Mouse (Mus musculus): ENCODE measurements around the gene Gtdc1.

Gtdc1 gene

DNA sequence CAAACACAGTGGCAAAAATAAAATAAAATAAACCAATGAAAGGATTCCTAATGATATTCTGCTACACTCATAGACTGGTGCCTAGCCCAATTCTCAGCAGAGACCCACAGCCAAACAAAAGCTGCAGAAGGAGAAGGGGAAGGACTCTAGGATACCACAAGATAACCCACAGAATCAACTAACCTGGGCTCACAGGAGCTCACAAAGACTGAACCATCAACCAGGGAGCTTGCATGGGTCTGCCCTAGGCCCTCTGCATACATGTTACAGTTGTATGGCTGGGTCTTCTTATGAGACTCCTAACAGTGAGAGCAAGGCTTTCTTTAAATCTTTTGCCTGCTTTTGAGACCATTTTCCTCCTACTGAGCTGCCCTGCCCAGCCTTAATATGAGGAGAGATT lies 2.8 kb downstream of the Gtdc1 start:
- DNase-seq (ENCODE audit: low read depth, low spot score) = no peak

DNA sequence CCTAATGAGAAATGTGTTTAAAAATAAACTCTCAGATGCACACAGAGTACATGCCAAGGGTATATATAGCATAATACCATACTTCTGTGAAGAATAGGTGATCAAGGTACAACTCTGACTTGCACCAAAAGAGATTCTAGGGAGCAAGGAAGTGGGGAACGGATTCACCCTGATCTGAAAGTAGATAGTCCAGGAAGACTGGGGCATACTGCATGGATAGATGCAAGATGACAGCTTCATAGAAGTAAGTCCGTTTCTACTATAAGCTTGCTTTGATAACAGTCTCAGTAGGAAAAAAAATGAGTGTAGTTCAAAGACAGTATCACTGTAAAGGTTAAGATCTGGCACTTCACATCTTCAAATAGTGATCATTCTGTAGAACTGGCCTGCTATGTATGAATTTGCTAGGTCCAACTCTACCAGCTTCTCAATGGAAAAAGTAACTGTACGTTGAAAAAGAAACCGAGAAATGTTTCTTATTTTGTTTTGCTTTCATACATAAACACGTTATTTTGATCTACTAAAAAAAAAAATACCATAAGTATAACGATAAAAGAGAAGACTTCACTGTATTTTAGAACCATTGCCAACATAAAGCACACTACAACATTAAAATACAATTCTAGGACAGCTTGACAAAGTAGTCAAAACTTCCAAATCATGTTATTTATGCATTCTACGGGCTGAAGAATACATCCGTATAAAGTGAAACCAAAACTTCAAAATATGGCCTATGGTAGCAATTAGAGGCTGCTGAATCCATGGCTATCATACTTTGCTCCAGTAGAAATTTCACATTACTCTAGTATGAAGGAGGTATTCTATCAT lies 4.2 kb downstream of the Gtdc1 start:
- DNase-seq (ENCODE audit: low read depth, low spot score) = no peak

DNA sequence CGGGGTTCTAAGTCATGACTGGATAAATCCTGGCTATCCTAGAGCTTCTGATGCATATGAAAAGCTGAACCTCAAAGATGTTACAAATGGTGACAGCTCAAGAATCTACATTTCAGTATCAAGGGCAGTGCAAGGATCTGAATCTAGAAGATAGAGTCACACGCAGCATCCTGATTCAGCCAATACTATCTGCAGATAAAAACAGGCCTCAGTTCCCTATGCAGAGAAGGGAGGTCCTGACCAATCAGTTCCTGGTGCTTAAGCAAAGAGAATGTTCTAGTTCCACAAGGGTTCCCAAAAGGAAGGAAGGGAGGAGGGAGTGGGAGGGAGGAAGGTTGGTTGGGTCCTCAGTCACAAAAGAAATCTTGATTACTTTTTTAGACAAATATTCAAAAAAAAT lies 5.0 kb downstream of the Gtdc1 start:
- no peak for DNase-seq (ENCODE audit: low read depth, low spot score)

DNA sequence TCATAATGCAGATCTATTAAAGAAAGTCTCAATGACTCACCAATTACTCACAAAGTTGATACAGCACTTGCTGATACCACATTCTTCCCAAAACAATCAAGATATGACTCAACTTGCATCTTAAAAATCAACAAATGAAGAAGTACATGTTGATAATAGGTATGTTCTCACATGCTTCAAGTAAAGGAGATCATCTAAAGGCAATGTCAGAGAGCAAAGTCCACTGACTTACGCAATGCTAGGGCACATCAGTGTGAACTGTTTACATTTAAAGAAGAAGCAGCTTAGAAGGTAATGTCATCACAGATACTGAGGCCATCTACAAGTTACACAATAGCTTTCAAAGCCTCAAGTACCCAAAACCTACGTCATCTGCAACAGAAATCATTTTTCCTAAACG lies 7.0 kb downstream of the Gtdc1 start:
- DNase-seq (ENCODE audit: low read depth, low spot score) = no peak

DNA sequence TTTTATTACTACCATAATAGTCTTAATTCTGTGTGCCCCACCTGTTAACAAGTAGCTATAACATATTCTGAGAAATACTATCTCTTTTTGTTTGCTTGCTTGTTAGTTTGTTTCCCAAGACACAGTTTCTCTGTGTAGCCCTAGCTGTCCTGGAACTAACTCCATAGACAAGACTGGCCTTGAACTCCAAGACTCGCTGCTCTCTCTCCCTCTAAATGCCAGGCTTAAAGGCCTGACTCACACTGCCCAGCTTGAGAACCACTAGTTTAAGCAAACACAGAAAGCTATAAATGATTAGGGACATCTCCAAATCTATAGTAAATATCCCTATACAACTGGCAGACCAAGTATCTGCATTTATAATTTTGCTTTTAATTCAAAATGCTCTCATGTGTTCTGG lies 8.1 kb downstream of the Gtdc1 start:
- no peak for DNase-seq (ENCODE audit: low read depth, low spot score)

DNA sequence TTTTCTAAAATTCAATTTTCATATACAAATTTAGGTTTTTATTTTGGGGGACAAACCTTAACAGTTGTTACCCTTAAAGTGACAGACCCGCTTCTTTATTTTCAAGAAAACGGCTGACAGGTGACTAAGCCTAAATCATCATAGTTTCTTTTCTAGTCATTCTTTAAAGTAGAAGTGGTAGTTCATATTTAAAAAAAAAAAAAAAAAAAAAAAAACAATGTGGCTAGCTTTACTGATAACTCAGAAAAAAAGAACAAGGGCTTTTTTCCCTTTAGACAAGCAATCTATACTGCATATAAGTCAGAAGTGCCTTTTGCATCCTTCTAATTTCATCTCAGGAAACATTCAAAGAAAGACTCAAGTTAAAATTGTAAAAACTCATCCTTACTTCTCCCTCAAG lies 8.7 kb downstream of the Gtdc1 start:
- DNase-seq (ENCODE audit: low read depth, low spot score) = no peak

DNA sequence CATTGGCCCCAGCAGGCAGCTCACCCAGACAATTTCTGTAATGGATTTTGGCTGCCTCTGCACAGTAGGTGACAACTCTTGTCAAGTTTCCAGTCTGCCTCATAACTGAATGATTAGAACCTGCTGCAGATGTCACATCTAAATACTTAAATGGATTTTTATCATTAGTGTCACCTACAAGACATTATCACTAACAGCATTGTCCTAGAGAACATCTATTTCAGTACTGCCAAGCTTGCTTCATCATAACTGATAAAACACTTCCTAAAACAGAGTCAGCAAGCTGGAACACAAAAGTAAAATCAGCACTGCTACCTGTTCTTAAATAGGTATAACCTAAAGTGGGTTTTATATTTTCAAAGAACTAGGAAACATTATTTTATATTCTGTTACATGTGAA lies 11.2 kb downstream of the Gtdc1 start:
- no peak for DNase-seq (ENCODE audit: low read depth, low spot score)

DNA sequence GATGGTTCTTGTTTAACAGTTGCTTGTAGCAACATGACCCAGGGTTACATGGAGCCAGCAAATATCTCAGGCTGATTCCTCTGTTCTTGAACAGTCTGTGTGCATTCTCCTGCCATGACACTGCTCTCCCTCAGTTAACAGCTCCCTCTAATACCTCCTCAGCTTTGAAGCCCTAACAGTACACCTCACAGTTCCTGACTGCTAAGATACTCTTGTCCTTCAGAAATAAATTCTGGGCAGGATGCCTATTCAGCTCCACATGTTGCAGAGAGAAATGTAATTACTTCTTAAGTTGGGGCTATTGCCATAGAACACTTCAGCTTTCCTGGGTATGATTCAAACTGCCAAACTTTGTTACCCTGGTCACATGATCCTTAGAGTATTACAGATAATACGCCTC lies 29.7 kb downstream of the Gtdc1 start:
- no peak for DNase-seq (ENCODE audit: low read depth, low spot score)

DNA sequence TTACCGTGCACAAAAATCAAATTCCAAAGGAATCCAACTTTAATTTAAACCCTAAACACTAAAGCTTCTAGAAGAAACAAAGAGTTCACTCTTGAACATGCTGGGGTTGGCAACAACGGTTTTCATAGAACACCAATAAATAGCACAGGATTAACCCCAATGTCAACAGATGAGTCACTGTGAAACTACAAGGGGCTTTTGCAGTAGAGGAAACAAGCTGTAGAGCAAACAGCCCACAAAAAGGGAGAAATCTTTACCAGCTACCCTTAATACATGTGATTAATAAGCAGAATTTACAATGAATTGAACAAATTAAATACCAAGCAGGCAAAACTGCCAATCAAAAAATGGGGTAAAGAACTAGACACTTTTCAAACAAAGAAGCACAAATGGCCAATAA lies 53.7 kb downstream of the Gtdc1 start:
- DNase-seq (ENCODE audit: low read depth, low spot score) = no peak

DNA sequence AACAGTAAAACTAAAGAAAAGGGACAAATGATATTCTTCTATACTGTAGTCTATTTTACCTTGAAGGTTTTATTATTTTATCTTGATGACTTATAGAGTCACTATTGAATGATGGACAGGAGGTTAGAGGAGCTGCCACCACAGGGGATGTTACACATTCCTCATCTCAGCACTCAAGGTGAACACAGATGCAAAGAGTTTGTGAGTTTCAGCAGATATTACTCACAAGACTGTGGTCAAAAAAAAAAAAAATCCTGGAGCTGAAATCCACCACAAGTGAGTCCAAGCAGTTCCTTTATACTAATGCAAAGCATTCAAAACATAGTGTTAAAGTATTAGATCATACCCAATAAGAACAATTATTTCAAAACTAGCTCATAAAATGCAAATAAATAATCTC lies 62.7 kb downstream of the Gtdc1 start:
- DNase-seq (ENCODE audit: low read depth, low spot score) = no peak

DNA sequence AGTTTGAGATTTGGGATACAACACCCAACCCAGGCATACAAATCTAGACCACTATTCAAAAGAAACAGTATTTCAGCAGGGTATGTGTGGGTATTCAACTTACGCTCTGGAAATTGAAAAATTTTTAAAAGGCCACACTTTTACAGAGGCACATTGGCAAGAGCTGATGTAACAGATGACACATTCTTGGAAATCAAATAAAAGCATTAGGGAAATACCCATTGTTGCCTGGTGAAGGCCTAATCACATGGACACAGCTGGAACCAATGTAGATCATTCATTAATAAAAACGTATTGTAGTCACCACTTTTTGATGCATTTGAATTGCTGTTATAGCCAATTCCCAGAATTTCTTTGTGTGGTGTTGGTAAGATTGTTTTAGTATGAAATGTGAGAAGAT lies 73.0 kb downstream of the Gtdc1 start:
- no peak for DNase-seq (ENCODE audit: low read depth, low spot score)

DNA sequence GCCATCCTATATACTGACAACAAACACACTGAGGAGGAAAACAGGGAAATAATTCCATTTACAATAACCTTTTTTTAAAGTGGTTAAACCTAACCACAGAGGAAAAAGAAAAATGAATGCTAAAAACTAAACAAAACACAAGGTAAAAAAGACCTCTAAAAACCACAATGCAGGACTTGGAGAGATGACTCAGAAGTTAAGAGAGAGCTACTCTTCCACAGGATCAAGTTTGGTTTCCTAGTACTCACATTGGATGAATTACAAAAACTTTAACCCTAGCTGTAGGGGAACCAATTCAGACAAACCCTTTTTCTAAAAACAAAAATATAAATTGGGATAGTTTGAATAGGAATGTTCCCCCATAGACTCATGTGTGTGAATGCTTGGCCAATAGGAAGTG lies 77.8 kb downstream of the Gtdc1 start:
- DNase-seq (ENCODE audit: low read depth, low spot score) = no peak

DNA sequence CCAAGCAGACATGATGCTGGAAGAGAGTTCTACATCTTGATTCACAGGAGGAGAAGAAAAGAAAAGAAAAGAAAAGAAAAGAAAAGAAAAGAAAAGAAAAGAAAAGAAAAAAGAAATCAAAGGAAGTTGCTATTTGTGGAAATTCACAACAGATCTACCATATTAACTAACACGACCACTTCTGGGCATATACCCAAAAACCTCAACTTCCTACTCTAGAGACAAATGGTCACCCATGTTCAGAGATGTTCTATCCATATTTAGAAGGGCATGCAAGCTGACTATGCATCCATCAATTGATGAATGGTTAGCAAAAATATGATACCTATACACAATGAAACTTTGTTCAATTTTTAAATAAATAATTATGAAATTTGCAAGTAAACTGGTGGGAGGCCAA lies 79.3 kb downstream of the Gtdc1 start:
- no peak for DNase-seq (ENCODE audit: low read depth, low spot score)

DNA sequence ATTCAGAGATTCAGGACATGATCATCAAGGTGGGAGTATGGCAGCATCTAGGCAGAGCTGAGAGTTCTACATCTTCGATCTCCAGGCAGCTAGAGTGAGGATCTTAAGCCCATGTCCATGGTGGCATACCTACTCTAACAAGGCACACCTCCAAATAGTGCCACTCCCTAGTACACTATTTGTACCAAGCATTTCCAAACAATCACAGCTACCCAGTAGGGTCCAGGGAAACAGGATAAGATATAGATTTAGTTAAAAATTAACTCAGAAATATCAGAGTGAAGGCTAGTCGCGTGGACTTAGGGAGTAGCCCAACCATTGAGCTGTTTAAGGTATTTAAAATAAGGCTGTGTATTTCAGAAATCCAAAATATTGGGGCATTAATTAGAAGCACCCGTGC lies 82.0 kb downstream of the Gtdc1 start:
- DNase-seq (ENCODE audit: low read depth, low spot score) = no peak

DNA sequence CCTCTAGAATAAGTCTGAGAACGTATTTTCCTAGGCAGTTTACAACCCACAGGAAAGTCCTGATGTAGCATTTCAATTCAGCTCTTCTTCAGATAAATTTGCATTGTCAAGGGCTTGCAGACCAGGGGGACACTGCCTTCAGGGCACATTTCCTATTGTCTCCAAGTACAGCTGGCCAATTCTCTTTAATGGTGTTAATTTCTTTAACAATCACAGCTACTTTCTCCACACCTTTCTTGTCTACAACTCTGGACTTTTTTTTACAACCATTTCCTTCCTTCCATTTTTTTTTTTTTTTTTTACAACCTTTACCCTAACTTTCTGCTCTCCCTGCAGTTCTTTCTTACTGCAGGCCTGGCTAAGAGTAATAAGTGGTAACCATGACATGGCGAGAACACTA lies 97.7 kb downstream of the Gtdc1 start:
- DNase-seq (ENCODE audit: low read depth, low spot score) = no peak

DNA sequence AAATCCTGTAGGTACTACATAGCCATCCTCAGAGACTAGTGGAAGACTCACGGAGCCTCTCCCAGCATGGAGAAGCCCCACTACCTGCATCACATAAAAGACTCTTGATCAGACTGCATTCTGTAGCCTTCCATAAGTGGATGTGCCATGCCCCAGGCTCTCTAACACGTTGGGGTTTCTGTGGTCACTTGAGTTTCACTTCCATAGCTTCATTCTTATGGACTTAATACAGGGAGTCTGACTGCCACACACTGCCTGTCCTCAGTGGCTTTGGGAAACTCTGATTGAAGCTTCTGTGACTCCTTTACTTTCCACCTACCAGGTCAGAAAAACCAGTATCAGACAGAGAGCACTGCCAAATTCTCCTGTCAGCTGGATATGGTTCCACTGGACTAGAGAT lies 98.1 kb downstream of the Gtdc1 start:
- DNase-seq (ENCODE audit: low read depth, low spot score) = no peak

DNA sequence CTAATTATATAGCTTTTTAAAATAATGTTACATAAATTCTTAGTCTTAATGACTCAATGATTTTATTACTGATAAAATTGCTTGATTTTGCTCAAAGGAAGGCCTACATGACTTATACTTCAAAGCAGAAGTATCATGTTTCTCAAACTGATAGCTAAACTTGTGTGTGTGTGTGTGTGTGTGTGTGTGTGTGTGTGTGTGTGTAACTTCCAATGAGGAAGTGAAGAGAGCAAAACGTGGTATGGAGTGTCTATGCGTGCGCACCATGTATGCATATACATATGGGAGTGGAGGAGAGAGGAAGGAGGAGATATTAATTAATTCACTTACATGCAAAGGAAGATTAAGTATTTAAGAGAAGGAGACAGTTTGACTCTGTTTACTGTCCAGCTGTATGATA lies 100.8 kb downstream of the Gtdc1 start:
- DNase-seq (ENCODE audit: low read depth, low spot score) = no peak

DNA sequence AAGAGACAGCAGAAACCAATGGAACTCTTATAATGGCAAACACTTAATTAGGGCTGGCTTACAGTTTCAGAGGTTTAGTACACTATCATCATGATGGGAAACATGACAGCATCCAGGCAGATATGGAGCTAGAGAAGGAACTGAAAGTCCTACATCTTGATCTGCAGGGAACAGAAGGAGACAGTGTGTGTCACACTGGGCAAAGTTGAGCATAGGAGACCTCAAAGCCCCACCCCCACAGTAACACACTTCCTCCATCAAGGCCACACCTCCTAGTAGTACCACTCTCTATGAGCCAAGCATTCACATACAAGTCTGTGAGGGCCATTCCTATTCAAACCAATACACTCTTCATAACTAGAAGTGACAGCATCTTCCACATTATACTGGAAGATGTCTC lies 109.7 kb downstream of the Gtdc1 start:
- no peak for DNase-seq (ENCODE audit: low read depth, low spot score)

DNA sequence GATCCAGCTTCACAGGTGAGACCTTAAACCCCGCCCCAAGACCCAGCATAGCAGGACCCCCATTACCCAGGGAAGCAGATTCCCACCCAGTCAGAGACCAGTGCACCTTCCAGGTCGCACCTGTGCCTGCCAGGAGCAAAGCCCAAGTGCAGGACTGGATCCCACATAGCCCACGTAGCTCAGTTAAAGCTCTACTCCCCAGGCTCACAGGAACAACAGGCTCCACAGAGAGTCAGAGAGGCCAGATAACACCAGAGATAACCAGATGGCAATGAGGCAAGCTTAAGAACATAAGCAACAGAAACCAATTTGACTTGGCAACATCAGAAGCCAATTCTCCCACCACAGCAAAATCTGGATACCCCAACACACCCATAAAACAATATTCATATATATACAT lies 113.7 kb downstream of the Gtdc1 start:
- DNase-seq (ENCODE audit: low read depth, low spot score) = no peak

DNA sequence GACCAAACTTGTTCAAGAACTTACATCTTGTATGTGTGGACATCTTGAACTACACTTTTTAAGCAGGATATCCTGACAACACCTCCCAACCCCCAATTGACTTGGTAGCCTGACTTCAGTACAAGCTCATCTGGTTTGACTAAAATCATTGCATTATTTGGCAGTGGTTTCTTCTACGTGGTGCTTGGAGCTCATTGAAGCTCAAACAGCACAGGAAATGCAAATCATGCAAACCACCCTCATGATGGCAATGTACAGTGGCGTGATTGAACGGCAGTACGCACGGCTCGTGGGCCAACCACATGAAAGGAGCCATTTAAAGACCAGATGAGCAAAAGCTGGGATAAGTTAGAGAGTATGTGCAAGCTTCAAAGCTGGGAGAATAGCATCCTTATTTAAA lies 123.0 kb downstream of the Gtdc1 start:
- DNase-seq (ENCODE audit: low read depth, low spot score) = no peak

DNA sequence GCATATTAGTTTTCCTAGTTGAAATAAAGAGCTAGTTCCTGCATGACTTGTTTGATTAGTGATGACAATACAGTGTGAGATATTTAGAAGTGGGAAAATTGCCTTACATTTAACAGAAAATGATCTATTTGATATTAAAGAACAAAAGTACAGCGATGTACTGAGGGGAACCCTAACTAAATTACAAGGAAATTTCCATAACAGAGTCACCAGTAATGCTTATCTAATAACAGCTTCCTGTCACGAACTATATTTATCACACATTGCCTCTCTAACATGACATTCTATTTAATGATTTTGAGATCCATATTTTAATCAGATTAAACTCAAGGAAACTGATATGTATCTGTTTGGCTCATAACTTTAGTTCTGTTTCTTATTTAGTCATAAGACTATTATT lies 126.1 kb downstream of the Gtdc1 start:
- no peak for DNase-seq (ENCODE audit: low read depth, low spot score)

DNA sequence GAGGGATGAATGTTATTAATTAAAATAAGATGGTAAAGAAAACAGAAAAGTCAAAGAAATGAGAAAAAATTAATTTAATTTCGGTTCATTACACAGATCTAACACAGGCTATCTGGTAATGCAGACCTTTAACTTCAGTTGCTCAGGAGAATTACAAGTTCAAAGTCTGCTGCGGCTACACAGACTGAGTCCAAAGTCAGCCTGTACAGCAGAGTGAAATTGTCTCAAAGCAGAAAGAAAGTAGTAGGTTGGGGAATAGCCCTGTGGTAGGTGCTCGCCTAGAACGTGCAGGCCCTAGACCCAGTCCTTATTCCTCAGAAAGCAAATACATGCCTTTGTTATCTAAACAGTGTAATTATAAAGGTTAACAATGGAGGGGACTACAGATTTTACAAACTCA lies 135.6 kb downstream of the Gtdc1 start:
- DNase-seq (ENCODE audit: low read depth, low spot score) = no peak

DNA sequence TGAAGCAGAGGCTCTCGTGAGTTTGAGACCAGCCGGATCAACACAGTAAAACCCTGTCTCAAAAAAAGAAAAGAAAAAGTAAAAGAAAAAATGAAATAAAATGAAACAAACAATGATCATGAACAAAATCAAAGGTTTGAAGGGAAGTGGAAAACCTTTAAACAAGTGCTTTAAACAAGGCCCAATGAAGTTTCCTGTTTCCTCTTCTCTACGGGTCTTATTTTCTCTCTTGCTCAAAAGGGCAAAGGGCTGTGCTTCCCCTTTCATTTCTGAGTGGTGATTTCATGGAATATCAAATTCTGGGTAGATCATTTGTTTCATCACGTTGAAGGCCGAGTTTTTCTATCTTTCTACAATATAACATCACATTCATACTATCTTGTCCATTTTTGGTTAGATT lies 136.3 kb downstream of the Gtdc1 start:
- no peak for DNase-seq (ENCODE audit: low read depth, low spot score)

DNA sequence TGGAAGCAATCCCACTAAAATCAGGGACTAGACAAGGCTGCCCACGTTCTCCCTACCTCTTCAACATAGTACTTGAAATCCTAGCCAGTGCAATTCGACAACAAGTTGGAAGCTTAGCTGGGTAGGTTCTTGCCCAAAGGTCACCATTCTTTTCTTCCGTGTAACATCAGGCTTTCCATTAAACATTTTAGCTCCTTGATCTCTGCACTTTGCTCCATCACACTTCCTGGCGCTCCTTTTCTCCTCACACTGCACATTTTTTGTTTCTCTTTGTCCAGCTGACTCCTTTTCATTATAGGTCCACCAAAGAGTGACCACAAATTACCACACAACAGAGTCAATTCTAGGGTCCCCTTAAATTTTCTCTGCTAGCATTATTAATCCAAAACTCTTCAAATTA lies 144.7 kb downstream of the Gtdc1 start:
- DNase-seq (ENCODE audit: low read depth, low spot score) = no peak
